Mouse (Mus musculus): ENCODE data around the gene Fam241a.

Gene Fam241a

DNA sequence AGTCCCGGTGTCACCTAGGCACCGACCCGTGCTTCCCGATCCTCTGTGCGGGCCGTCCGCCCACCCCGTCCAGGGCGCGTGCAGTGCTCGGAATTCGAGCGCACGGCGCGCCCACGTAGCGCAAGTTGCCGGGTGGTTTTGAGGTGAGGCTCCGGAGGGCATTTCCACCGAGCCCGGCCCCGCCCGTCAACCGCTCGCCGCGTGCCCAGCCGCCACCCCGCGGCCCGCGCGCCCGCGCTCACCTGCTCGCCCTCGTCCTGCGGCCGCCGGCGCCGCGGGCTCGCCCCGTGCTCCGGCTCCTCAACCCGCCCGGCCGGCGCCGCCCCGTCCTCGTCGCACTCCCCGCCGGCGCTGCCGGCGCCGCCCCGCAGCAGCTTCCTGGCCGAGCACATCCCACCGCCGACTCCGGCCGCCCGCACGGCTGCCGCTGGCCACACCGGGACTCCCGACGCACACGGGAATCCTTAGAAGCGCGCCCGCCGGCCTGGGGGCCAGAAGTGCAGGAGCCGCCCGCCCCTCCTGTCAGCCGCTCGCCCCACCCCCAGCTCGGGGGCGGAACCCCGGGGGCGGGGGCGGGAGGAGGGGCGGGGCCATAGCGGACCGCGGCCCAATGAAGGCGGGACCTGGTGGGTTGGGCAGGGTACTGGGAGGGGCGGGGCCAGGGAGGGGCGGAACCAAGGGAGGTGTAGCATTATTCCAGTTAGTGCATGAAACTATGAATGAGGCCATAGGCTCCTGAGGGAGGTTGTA is at the start of gene Fam241a:
Fam241a (minus strand) TSS at position 533 of the 750 bp plus-strand sequence.
- peak; percentile 28 for DNase-seq (ENCODE audit: low read depth)

GRCm38 (mm10) chr3:127932453-127932852 is 36.3 kb upstream of the Fam241a start:
- no peak for DNase-seq (ENCODE audit: low read depth)

DNA sequence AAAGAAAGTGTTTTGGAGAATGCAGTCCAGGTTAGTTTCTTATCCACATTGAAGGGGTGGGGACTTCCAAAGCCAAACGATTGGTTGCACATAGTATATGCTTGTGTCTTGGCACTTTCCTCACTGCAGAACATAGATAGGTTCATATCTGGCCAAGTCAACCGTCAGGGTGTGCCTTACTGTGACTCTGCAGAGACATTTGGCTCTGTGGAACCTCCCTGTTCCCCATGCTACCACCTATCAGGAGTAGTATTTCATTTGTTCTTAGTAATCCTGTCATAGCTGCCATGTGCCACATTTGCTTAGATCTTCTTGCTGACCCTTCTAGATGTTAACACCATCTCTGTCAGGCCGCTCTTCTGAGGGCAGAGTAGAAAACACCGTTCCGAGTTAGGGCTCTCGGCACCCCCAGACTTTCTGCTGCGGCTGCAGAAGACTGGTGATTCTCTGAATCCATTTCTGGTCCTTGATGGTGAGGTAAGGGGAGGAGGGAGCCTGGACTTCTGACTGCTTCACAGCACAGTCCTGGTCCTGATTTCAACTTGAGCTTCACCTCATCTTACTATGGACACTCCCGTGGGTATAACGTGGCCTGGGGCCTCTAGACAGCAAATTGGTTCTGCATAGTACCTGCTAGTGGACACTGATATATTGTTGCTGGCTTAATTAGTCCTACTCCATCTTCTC is 34.3 kb upstream of the Fam241a start:
- no peak for DNase-seq (ENCODE audit: low read depth)

DNA sequence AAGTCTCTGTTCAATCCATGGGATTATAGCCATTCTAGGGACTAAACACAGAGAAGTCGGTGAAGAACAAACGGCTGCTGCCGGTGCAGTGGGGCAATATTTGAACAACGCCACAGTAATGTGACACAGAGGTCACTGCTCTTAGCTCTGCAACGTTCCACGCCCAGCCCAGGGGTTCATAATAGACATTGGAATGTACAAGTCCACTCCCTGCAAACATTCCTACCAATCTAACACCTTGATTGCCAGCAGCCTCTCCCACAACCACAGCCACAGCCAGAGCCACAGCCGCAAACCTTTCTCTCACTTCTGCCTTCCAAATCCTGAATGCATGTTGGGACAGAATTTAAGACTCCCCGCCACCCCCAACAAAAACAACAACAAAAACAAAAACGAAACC is 33.8 kb upstream of the Fam241a start:
- DNase-seq (ENCODE audit: low read depth): no peak

- no peak for DNase-seq (ENCODE audit: low read depth)
Measured at GRCm38 (mm10) chr3:127926635-127927183, 30.6 kb upstream of the Fam241a start.

GRCm38 (mm10) chr3:127924464-127924863 is 28.3 kb upstream of the Fam241a start:
- no peak for DNase-seq (ENCODE audit: low read depth)

DNA sequence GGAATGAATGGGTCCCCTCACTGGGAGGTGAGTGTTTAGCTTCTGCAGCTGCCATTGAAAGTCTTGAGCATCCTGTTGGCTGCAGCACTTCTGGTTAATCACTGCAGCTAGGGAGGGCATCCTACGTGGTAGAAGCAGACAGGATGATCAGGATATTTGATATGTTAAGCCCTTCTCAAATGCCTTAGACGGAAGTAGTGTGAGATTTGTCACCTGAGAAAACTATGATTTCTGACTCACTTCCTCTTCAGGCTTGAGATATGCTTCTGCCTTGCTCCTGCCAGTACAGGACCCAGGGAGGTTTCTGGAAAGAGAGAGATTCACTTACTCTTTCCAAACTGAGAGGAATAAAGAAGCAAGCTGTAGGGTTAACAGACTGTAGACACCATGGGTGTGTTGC is 27.1 kb upstream of the Fam241a start:
- no peak for DNase-seq (ENCODE audit: low read depth)

GRCm38 (mm10) chr3:127922125-127922524 is 26.0 kb upstream of the Fam241a start:
- DNase-seq (ENCODE audit: low read depth): no peak

DNA sequence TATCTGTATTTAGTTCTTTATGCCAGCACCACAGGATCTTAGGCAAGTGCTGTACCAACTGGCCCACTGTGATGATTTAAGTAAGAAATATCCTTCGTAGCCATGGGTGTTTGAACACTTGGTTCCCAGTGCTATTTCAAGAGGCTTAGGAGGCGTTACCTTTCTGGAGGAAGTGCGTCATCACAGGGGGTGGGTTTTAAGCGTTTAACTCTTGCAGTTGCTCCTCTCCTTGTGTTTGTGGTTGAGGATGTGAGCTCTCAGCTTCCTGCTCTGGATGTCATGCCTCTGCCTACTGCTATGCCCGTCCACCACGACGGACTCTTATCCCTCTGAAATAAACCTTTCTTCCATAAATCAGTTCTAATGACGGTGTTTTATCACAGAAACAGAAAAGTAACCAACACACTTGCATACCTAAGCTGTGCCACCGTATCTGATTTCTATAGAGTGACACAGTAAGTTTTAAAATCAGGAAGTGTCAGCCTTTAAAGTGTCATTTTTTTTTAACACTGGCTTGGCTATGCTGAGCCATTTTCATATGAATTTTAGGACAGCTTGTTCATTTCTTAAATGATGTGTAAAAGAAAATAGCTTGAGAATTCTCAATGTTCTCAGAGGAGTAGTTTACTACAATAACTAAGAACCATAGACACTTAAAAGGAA is 22.0 kb upstream of the Fam241a start:
- DNase-seq (ENCODE audit: low read depth): no peak

- DNase-seq (ENCODE audit: low read depth): no peak
Measured at GRCm38 (mm10) chr3:127917549-127917948, 21.4 kb upstream of the Fam241a start.

GRCm38 (mm10) chr3:127915656-127916334 is 19.7 kb upstream of the Fam241a start:
- DNase-seq (ENCODE audit: low read depth): no peak

DNA sequence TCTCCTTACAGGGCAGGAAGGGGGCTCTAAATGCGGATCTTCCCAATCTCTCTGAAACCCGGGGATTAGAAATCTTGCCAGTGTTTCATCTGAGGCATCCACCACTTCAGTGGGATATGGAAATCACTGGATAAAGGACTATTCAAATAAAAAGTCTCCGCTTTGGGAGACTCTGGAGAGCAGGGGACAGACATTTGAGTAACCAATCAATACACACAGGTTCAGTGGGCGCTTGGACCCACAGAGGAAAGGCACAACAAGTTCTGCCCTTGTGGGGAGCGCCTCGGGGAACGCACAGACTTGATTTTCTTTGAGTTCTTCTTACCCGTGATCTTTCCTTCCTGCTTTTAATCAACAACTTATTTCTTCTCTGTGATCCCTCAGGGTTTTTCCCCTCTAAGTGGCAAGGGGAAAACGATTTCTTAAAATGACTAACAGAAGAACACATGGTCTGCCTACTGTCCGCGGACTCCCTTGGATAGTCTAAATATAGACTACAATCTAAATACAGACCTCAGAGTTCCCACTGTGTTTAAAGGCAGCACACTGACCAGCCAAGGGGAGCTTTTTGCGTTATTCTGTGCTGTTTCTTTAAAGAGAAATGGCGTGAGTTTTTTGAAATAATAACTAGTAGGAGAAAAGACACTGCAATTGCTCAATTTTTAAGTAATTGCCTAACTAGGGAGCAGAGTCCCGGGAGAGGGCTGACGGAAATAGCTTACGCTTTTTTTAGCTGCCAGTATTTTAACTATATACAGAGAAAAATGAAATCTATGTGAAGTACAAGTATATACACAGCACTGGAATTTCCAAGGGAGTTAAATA is 18.0 kb upstream of the Fam241a start:
- DNase-seq (ENCODE audit: low read depth): peak; percentile 7

DNA sequence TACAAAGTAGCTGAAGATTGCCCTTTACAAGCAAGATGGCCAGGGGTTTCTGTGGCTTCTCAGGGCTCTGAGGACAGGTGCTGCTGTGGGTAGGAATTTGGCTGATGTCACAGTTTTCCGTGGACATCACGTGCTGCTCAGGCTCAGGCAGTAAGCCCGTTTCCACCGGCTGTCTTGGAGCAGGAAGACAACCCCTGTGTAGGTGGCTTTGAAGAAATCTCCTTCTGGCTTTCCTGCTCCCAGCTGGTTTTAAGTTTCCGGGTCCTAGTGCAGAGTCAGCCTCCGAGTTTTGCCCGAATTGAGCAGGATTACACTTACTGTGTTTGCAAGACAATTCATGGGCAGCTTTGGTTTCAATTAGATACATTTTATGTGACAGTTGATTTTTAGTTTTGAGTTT is 13.8 kb upstream of the Fam241a start:
- no peak for DNase-seq (ENCODE audit: low read depth)

- no peak for DNase-seq (ENCODE audit: low read depth)
Measured at GRCm38 (mm10) chr3:127894981-127895779, 944 bp downstream of the Fam241a start.

DNA sequence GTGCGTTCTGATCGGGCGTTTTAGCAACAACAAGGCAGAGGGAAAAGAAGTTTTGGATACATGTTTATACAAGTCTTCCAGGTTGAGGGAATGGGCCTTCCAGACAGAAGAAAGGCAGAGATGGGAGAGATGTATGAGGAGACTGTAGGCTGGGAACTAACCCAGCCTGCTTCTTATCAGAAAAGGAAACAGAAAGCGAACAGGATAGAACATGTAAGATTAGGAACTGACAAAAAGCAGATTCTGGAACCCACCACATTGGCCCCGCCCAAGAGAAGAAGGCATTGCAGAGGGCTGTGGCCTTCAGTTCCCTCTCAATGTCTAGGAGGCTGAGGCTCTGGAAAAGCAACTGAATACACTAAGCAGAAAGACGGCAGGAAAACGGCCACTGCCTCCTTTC is 2.2 kb downstream of the Fam241a start:
- DNase-seq (ENCODE audit: low read depth): no peak

- no peak for DNase-seq (ENCODE audit: low read depth)
Measured at GRCm38 (mm10) chr3:127891906-127892305, 4.2 kb downstream of the Fam241a start.

- DNase-seq (ENCODE audit: low read depth): no peak
Measured at GRCm38 (mm10) chr3:127890008-127890407, 6.1 kb downstream of the Fam241a start.

DNA sequence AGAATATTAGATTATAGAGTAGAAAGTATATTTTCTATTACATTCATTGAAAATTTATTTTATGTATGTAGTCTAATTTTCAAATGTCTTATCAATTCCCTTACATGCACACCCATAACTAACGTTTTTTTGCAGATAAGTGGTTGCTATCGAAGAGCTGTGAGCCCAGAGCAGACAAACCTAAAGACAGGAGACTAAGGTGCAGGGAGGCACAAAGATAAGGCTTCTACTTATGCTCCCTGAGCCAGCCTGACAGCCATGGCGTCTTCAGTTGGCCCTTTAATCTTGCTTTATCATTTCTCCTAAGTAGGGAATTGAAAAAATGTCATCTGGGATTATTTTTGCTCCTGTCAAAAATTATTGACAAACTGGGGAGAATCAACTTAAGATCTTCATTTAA is 6.6 kb downstream of the Fam241a start:
- no peak for DNase-seq (ENCODE audit: low read depth)

- no peak for DNase-seq (ENCODE audit: low read depth)
Measured at GRCm38 (mm10) chr3:127881684-127882083, 14.4 kb downstream of the Fam241a start.

DNA sequence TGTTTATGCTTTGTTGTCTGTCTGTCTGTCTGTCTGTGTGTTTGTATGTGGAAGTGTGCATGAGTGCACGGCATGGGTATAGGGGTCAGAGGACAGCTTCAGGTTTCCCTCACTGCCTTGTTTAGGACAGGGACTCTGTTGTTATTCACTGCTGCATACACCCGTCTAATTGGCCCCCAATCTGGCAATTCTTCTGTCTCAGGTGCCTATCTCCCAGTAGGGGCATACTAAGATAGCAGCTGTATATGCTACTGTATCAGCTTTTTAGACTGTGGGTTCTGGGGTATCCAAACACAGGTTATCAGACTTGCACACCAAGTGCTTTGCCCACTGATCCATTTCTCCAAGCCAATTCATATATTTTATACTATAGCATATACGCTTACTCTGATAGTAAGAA is 16.2 kb downstream of the Fam241a start:
- DNase-seq (ENCODE audit: low read depth): no peak
